Mouse (Mus musculus): ENCODE measurements at regions not wholly inside any gene's neighbourhood (a gene's known extent, or its start where the extent isn't known, plus 50 kb on each side); places are given as distances from the start of the nearest gene placed in this dataset.
A peak's percentile ranks its signal among the peaks of the same experiment; 100 is the strongest.

DNA sequence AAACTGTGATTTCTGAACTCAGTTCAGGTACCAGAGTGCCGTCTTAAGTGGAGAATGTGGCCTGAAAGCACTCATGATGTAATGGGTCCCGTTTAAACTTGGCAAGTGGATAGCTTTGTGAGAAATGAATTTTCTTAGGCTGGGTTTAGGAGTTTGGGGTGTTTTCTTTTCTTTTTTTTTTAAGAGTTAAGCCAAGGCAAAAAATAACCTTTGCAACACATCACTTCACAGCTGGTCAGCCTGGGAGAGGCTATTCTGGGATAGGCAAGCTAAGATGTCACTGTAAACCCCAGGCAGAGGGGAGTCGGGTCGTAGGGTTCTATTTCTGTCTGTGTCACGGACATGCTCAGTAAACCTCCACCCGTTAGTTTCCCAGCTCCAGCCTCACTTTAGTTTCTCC lies 100.9 kb downstream of the Zfp36l1 start:
- Histone ChIP-seq H3K36me3 (no peaks in the 10 kb centered on the region), H3K27ac (peak overlapping the region; percentile 54), H3K9me3 (no peaks in the 10 kb centered on the region), H3K27me3 (ENCODE audit: insufficient read depth, poor library complexity, severe bottlenecking) (no peaks in the 10 kb centered on the region), H3K4me3 (no peak overlapping the region), H3K4me1 (peaks cover 59% of the 10 kb centered on the region)
- 43% methylated on average over 6 of the region's 6 CpGs for WGBS
- no peak for DNase-seq (ENCODE audit: low spot score)

DNA sequence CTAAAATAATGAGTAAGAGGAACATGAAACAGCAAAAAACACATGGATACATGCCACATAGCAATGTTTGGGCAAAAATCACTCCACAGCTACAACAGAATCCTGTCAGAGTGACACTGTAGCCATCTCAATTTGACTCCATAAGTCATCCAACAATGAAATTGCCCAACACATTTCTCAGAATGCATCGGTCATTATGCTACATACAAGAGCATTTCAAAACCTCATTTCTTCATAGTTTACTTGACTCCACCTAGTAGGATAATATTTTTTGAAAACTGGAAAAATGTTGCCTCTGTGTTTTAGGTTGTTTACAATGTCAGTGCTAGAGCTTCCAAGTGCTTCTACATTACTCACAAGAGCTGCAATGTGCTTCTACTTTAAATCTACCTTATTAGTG lies 101.9 kb downstream of the Zfp36l1 start:
- Histone ChIP-seq H3K27ac (peak overlapping the region; percentile 54; the same call in 1 of the 2 replicates), H3K4me1 (peaks cover 49% of the 10 kb centered on the region)
- DNase-seq (ENCODE audit: low spot score): no peak

GRCm38 (mm10) chr12:80010220-80010619 lies 102.6 kb downstream of the Zfp36l1 start:
- no peak for DNase-seq (ENCODE audit: low spot score)
- H3K27me3 ChIP-seq (ENCODE audit: insufficient read depth, poor library complexity, severe bottlenecking): no peaks in the 10 kb centered on the region
- no peaks in the 10 kb centered on the region for H3K9me3 ChIP-seq
- peak overlapping the region; percentile 8; the same call in 1 of the 2 replicates for H3K27ac ChIP-seq
- H3K36me3 ChIP-seq: no peaks in the 10 kb centered on the region
- 64% methylated on average over 2 of the region's 2 CpGs for WGBS
- peaks cover 47% of the 10 kb centered on the region for H3K4me1 ChIP-seq
- no peak overlapping the region for H3K4me3 ChIP-seq

More for the DNA sequence above, 101.9 kb downstream of the Zfp36l1 start:
- 91% methylated on average over 1 of the region's 1 CpGs for WGBS
- Histone ChIP-seq H3K4me3 (no peak overlapping the region), H3K9me3 (no peaks in the 10 kb centered on the region), H3K36me3 (no peaks in the 10 kb centered on the region), H3K27me3 (ENCODE audit: insufficient read depth, poor library complexity, severe bottlenecking) (no peaks in the 10 kb centered on the region)

DNA sequence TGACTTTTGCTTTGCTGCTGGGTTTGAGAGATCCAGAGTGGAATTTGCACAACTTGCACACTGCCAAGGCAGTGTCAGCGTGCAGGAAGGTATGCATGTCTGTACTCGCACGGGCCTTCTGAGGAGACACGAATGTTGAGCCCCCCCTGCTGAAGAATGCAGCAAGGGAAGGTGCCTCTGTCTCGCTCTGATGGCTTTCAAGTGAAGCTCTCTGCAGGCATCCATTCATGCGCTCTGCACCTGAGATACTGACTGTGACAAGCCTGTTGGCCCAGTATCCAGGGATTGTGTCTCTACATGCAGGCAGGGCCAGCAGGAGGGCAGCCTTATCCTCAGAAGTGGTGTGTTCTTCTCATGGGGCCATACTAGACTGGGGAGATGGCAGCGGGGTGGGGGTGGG lies 105.0 kb downstream of the Zfp36l1 start:
- 29% methylated on average over 7 of the region's 7 CpGs for WGBS
- Histone ChIP-seq H3K4me1 (peaks cover 51% of the 10 kb centered on the region), H3K36me3 (no peaks in the 10 kb centered on the region), H3K27ac (peak overlapping the region; percentile 68), H3K9me3 (no peaks in the 10 kb centered on the region), H3K4me3 (no peak overlapping the region), H3K27me3 (ENCODE audit: insufficient read depth, poor library complexity, severe bottlenecking) (no peaks in the 10 kb centered on the region)
- DNase-seq (ENCODE audit: low spot score): no peak

DNA sequence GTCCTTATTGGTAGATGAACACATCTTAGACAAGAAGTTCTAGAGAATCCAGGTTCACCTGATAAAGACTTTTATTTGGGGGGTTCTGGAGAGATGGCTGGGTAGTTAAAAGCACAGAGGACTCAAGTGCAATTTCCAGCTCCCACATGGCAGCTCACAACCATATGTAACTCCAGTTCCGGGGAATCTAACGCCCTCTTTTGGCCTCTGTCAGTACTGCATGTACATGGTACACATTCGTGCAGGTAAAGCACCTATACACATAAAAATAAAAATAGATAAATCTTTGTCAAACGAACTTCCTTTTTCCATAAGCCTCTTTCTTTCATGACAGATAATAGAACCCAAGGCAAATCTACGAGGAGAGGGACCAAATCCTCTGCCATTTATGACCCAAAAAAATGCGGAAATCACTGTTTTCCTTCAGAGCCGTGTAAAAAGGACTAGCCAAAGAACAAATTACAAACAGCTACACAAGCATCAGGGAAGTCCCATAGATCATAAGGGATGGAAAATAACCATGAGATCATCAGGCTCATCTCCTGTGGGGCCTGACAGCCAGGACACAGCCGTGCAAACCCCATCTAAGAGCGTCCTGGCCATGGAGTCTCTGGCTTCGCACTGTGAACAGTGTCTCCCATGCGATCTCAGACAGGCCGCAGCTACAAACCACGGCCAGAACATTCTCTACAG lies 107.4 kb downstream of the Zfp36l1 start:
- WGBS: 85% methylated on average over 13 of the region's 13 CpGs
- Histone ChIP-seq H3K4me3 (no peak overlapping the region), H3K27me3 (ENCODE audit: insufficient read depth, poor library complexity, severe bottlenecking) (no peaks in the 10 kb centered on the region), H3K4me1 (peaks cover 48% of the 10 kb centered on the region), H3K27ac (peak overlapping the region; percentile 72), H3K36me3 (no peaks in the 10 kb centered on the region), H3K9me3 (no peaks in the 10 kb centered on the region)
- DNase-seq (ENCODE audit: low spot score): no peak

DNA sequence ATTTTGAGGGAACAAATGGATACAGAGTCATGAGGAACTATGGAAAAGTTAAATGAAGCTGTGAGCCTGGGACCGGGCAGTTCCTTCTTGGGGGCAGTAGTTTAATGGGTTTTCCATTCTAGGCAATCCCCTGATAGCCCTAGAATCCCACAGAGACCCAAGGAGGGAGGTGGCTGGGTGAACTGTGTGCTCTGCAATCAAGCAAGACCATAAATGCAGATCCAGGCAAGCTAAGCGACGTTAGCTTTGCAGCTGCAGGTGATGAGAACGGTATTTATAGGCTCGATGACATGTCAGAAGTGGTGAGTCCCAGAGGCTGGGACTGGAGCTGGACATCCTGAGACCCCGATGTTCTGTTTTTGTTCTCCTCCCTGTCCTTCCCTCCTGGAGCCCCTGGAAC lies 108.2 kb downstream of the Zfp36l1 start:
- H3K27ac ChIP-seq: peak overlapping the region; percentile 72

DNA sequence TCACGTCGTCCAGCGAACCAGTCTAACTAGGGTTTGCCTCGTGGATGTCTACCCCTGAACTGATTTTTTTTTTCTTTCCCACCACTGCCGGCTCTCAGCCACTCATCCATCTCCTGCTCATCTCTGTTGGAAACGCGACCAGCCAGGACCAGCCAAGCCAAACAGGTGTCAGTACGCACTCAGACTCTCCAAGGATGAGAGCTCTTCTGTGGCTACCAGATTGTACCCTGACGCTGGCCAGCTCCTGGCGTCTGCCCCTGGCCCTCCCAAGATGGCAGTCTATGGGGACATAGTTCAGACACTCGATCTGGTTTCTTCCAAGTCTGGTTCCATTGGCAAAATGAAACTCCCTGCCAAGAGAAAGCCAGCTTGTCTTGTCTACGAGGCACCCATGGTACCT lies 109.3 kb downstream of the Zfp36l1 start:
- H3K36me3 ChIP-seq: no peaks in the 10 kb centered on the region
- peak overlapping the region; percentile 72; the same call in 1 of the 2 replicates for H3K27ac ChIP-seq
- H3K9me3 ChIP-seq: no peaks in the 10 kb centered on the region
- no peaks in the 10 kb centered on the region for H3K27me3 ChIP-seq (ENCODE audit: insufficient read depth, poor library complexity, severe bottlenecking)
- no peak for DNase-seq (ENCODE audit: low spot score)
- WGBS: 87% methylated on average over 12 of the region's 12 CpGs
- peaks cover 56% of the 10 kb centered on the region for H3K4me1 ChIP-seq
- no peak overlapping the region for H3K4me3 ChIP-seq

More for the DNA sequence above, 108.2 kb downstream of the Zfp36l1 start:
- Histone ChIP-seq H3K27me3 (ENCODE audit: insufficient read depth, poor library complexity, severe bottlenecking) (no peaks in the 10 kb centered on the region), H3K9me3 (no peaks in the 10 kb centered on the region), H3K4me1 (peaks cover 48% of the 10 kb centered on the region), H3K36me3 (no peaks in the 10 kb centered on the region), H3K4me3 (no peak overlapping the region)
- WGBS: 32% methylated on average over 6 of the region's 6 CpGs
- DNase-seq (ENCODE audit: low spot score): peak; percentile 86

DNA sequence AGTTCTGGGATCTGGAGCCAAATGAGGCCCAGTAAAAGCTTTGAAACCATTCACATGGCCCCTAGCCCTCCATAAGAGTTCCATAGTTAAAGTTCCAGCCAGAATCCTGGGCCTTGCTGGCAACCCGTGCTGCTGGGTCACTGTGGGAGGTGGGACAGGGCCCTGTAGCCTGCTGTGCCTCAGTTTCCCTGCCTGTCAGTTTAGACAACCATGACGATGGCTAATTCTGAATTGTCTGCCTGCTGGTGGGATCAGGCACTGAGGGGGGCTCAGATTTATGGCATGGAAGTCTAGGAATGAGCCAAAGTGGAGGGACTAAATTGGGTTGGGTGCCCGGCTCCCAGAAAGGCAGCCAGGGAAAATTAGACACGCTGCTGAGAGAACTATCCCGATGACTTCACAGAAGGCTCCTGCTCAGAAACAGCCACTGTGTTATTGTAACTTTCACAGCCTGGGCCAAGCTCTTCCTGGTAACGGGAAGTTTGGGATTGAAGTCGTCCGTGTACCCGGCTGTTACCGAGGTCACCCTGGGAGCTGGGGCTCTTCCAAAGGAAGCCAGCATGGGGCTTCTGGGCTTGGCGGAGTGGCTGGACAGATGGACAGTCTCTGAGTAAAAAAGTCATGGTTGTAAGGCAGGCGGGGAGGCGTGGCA lies 110.2 kb downstream of the Zfp36l1 start:
- Histone ChIP-seq H3K36me3 (no peaks in the 10 kb centered on the region), H3K4me1 (peaks cover 56% of the 10 kb centered on the region), H3K9me3 (no peaks in the 10 kb centered on the region), H3K4me3 (no peak overlapping the region), H3K27ac (peak overlapping the region; percentile 72), H3K27me3 (ENCODE audit: insufficient read depth, poor library complexity, severe bottlenecking) (no peaks in the 10 kb centered on the region)
- DNase-seq (ENCODE audit: low spot score): no peak
- 78% methylated on average over 13 of the region's 13 CpGs for WGBS

DNA sequence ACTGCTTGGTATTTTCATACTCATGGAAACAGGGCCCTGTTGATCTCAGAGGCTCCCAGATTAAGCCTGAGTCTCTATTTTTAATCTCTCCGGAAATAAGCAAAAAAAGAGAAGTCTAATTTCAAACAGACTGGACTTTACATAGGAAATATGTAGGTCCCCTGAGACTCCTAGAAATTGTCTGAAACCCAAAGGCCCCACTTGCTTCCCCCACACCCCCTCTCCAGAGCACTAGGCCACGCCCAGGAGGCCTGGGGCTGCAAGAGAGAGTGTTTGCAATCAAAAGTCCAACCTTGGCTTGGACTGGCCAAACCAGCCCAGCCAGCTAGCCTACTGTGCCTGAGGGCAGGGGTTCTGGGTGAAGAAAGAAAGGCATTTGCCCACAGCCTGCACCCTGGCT lies 111.0 kb downstream of the Zfp36l1 start:
- DNase-seq (ENCODE audit: low spot score): no peak
- no peaks in the 10 kb centered on the region for H3K27me3 ChIP-seq (ENCODE audit: insufficient read depth, poor library complexity, severe bottlenecking)
- no peaks in the 10 kb centered on the region for H3K9me3 ChIP-seq
- H3K27ac ChIP-seq: peak overlapping the region; percentile 72; the same call in 1 of the 2 replicates
- H3K36me3 ChIP-seq: no peaks in the 10 kb centered on the region
- peaks cover 59% of the 10 kb centered on the region for H3K4me1 ChIP-seq
- H3K4me3 ChIP-seq: no peak overlapping the region
- 63% methylated on average over 2 of the region's 2 CpGs for WGBS

DNA sequence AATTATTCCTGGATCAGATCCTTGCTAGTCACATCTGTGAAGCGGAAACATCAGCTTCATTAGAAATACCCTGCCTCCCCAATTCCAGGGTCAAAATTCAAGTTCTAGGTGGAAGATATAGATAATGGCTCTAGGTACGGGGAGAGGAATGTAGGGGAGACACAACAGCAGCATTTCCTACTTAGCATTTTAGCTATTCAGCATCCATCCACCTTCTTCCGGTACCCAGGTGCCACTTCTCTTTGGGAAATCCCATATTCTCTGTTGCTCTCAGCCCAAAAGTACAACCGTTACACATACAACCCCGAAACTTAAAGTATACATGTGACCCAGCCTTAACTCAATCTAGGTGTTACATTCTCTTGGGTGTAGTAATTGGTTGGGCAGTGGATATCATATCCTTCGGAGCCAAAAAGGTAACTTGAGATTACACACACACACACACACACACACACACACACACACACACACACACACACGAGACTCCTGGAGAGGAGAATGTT lies 112.9 kb downstream of the Zfp36l1 start:
- WGBS: 85% methylated on average over 7 of the region's 7 CpGs

GRCm38 (mm10) chr12:79998788-79999187 lies 114.0 kb downstream of the Zfp36l1 start:
- DNase-seq (ENCODE audit: low spot score): no peak
- Histone ChIP-seq H3K4me1 (peaks cover 60% of the 10 kb centered on the region), H3K9me3 (no peaks in the 10 kb centered on the region), H3K36me3 (no peaks in the 10 kb centered on the region), H3K27me3 (ENCODE audit: insufficient read depth, poor library complexity, severe bottlenecking) (no peaks in the 10 kb centered on the region), H3K4me3 (no peak overlapping the region), H3K27ac (peak overlapping the region; percentile 74; the same call in 1 of the 2 replicates)
- WGBS: 64% methylated on average over 5 of the region's 5 CpGs

More for the DNA sequence above, 112.9 kb downstream of the Zfp36l1 start:
- Histone ChIP-seq H3K27me3 (ENCODE audit: insufficient read depth, poor library complexity, severe bottlenecking) (no peaks in the 10 kb centered on the region), H3K4me1 (peaks cover 60% of the 10 kb centered on the region), H3K27ac (0 out of 2 replicates have a peak overlapping the region, but pooled peaks have one; percentile 74), H3K36me3 (no peaks in the 10 kb centered on the region), H3K4me3 (no peak overlapping the region), H3K9me3 (no peaks in the 10 kb centered on the region)
- DNase-seq (ENCODE audit: low spot score): no peak

DNA sequence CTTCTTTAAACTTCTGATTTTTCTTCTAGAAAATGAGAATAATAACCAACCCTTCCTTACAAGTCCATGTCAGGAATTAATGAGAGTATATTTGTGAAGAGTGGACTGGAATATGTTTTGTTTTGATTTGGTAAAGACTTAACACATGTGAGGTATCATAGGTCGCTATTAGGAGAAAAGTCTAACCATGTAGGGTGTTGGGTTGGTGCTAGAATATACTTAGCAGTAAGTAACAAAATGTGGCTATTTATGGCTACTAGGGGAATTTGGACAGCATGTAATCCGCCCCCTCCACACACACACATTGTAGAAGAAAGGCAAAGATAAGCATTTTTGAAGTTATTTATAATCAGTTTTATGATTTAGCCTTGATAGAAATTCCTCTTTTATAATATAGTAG lies 114.5 kb downstream of the Zfp36l1 start:
- no peaks in the 10 kb centered on the region for H3K9me3 ChIP-seq
- H3K27ac ChIP-seq: peak overlapping the region; percentile 74; the same call in 1 of the 2 replicates
- H3K4me1 ChIP-seq: peaks cover 60% of the 10 kb centered on the region
- H3K36me3 ChIP-seq: no peaks in the 10 kb centered on the region
- no peaks in the 10 kb centered on the region for H3K27me3 ChIP-seq (ENCODE audit: insufficient read depth, poor library complexity, severe bottlenecking)
- H3K4me3 ChIP-seq: no peak overlapping the region
- DNase-seq (ENCODE audit: low spot score): no peak
- 74% methylated on average over 2 of the region's 2 CpGs for WGBS

GRCm38 (mm10) chr12:79997201-79997600 lies 115.6 kb downstream of the Zfp36l1 start:
- no peaks in the 10 kb centered on the region for H3K36me3 ChIP-seq
- H3K27ac ChIP-seq: 0 out of 2 replicates have a peak overlapping the region, but pooled peaks have one; percentile 17
- DNase-seq (ENCODE audit: low spot score): no peak
- no peak overlapping the region for H3K4me3 ChIP-seq
- no peaks in the 10 kb centered on the region for H3K27me3 ChIP-seq (ENCODE audit: insufficient read depth, poor library complexity, severe bottlenecking)
- no peaks in the 10 kb centered on the region for H3K9me3 ChIP-seq
- WGBS: 58% methylated on average over 4 of the region's 4 CpGs
- peaks cover 58% of the 10 kb centered on the region for H3K4me1 ChIP-seq
